Mouse (Mus musculus) G1E (cell line): ENCODE data around the gene Rasal3. TPM values are rescaled to one million over a fixed set of nuclear protein-coding genes. Genes with fewer than 3 reads are reported as not detected.

Source experiments
- ATAC-seq: 2 replicates; pipeline ENCODE4 v1.8.0; 2016; ENCODE audit warnings: mild to moderate bottlenecking; ENCODE audit not compliant: insufficient number of reproducible peaks, poor library complexity, low FRiP score, severe bottlenecking; ENCODE audit errors: extremely low read depth
- DNase-seq: peaks from one replicate; pipeline ENCODE4 v3.0.0; 2012; ENCODE audit warnings: low spot score
- H3K27me3 ChIP-seq: 2 replicates; pipeline ENCODE4 v1.6.1; 2012; ENCODE audit warnings: mild to moderate bottlenecking, low read length, inconsistent platforms; ENCODE audit not compliant: insufficient read depth
- H3K36me3 ChIP-seq: replicated peaks from 2 replicates; pipeline ENCODE3; 2012; ENCODE audit warnings: mild to moderate bottlenecking, inconsistent platforms
- H3K4me1 ChIP-seq: 2 replicates; pipeline ENCODE4 v1.6.1; 2012; ENCODE audit warnings: low read depth, low read length, inconsistent platforms, mixed read lengths; ENCODE audit not compliant: insufficient read depth
- H3K4me3 ChIP-seq: 2 replicates; pipeline ENCODE4 v1.5.1; 2012; ENCODE audit warnings: low read depth, mild to moderate bottlenecking, inconsistent platforms, low read length, moderate library complexity, mixed read lengths
- H3K9me3 ChIP-seq: replicated peaks from 2 replicates; pipeline ENCODE4 v1.6.1; 2012; ENCODE audit warnings: inconsistent platforms
- CTCF ChIP-seq: IDR thresholded peaks from 2 replicates; pipeline ENCODE4 v1.5.1; 2012; ENCODE audit warnings: low read depth, low read length, inconsistent platforms, mixed read lengths
- GATA1 ChIP-seq: IDR thresholded peaks from 2 replicates; pipeline ENCODE4 v1.6.1; 2012; ENCODE audit warnings: borderline replicate concordance, low read length, inconsistent platforms, mixed read lengths
- GATA2 ChIP-seq: IDR thresholded peaks from 2 replicates; pipeline ENCODE4 v1.6.1; 2012; ENCODE audit warnings: low read depth, low read length, inconsistent platforms, borderline replicate concordance
- POLR2AphosphoS5 ChIP-seq: IDR thresholded peaks from 2 replicates; pipeline ENCODE4 v1.6.1; 2012; ENCODE audit warnings: low read depth, low read length, inconsistent platforms; ENCODE audit not compliant: insufficient replicate concordance
- TAL1 ChIP-seq: conservative IDR thresholded peaks from 2 replicates; pipeline ENCODE4 v1.6.1; 2012; ENCODE audit warnings: low read depth, low read length, inconsistent platforms, mixed read lengths
- polyA plus RNA-seq: library from polyadenylated mRNA; stranded (reverse); fragments of >175 nt; gene quantifications from 2 replicates; pipeline ENCODE4 v1.2.3, GENCODE M21; 2012
- total RNA-seq, 2 experiments: library from RNA; stranded (forward) in 1 of 2; stranded (reverse) in 1 of 2; fragments of 200-1000 nt in 1 of 2; fragments of >200 nt in 1 of 2; fragmentation: Nextera tagmentation in 1 of 2; gene quantifications; 2 replicates each; pipeline ENCODE4 v1.2.3; 2014 to 2017

Gene Rasal3
- total and polyA plus RNA-seq, 3 experiments = 0.86 to 6.5 (median 2.9) TPM

GRCm38 (mm10) chr17:32420781-32421180, 17.4 kb upstream of the Rasal3 start:
- ATAC-seq = no peak
- TF ChIP-seq GATA2 (no peak), CTCF (no peak), POLR2AphosphoS5 (no peak), TAL1 (no peak), GATA1 (no peak)

DNA sequence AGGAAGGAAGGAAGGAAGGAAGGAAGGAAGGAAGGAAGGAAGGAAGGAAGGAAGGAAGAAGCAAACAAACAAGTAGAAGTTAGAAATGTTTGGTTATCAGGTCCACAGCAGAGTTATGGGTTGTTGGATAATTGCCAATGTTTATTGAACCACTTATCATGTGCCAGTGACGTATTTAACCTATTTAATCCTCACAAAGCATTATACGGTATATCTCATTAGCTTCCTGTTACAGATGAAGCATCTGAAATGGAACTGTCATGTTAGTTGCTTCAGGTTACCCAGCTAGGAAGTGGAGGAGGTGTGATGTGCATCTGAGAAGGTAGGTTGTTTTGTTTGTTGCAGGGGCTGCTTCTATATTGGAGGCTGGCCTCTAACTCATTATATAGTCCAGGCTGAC, 16.6 kb upstream of the Rasal3 start:
- no peaks in the 10 kb centered on the region for H3K4me1 ChIP-seq
- peaks cover 15% of the 10 kb centered on the region for H3K27me3 ChIP-seq
- no peaks in the 10 kb centered on the region for H3K9me3 ChIP-seq
- H3K4me3 ChIP-seq = no peak overlapping the region
- ATAC-seq = no peak
- no peak for DNase-seq
- TF ChIP-seq GATA1 = no peak
- TF ChIP-seq CTCF = no peak
- no peak for TF ChIP-seq GATA2
- no peak for TF ChIP-seq TAL1
- no peak for TF ChIP-seq POLR2AphosphoS5
- no peaks in the 10 kb centered on the region for H3K36me3 ChIP-seq

More at GRCm38 (mm10) chr17:32420781-32421180, 17.4 kb upstream of the Rasal3 start:
- H3K4me3 ChIP-seq = no peak overlapping the region
- no peaks in the 10 kb centered on the region for H3K36me3 ChIP-seq
- H3K27me3 ChIP-seq = peaks cover 17% of the 10 kb centered on the region
- no peak for DNase-seq
- H3K9me3 ChIP-seq = no peaks in the 10 kb centered on the region
- no peaks in the 10 kb centered on the region for H3K4me1 ChIP-seq

DNA sequence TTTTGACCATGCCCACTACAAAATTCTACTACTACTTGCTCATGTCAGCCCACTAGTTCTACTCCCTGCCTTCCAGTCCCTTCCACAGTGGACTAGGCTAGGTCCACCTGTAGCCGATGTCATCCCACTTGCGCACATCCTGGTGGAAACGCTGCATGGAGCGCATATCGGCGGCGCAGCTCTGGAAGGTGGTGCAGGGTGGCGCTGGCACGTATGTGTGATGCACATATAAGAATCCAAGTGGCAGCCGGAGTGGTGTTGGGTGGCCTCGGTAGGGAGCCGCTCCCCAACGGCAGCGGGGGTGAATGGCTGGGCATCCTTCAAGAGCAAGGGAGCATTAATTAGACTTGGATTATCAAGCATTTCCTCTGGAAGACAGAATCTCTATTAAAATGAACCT, 13.4 kb upstream of the Rasal3 start:
- ATAC-seq = no peak
- H3K27me3 ChIP-seq = peaks cover 14% of the 10 kb centered on the region
- no peaks in the 10 kb centered on the region for H3K9me3 ChIP-seq
- DNase-seq = no peak
- no peaks in the 10 kb centered on the region for H3K36me3 ChIP-seq
- H3K4me1 ChIP-seq = no peaks in the 10 kb centered on the region
- H3K4me3 ChIP-seq = no peak overlapping the region
- TF ChIP-seq GATA1 (no peak), TAL1 (no peak), CTCF (no peak), POLR2AphosphoS5 (no peak), GATA2 (no peak)

DNA sequence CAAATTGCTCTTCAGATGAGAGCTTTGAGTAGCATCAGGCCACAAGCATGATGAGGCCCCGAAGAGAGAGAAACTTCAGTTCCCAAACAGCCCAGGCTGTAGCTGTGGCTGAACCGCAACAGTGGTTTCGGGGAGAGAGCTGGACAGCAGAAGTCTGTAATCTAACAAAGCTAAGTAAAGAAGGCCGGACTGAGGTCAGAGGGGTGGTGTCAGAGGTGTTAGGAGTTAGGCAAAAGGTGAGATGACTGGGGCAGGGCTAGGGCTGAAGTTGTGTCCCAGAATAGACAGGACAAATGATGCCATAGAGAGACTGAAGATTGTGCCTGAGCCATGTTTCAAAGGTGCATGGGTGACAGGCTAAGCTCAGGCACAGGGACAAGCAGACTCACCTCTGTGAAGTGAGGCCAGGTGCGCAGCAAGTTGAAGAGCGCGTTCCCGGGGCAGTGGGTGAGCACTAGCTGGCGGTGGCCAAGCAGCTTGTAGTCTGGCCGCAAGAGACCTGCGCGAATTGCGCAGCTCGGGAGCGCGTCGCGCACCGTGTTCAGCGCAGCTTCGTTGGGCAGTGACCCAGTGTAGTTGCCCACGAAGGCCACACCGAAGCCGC, 12.1 kb upstream of the Rasal3 start:
- Histone ChIP-seq H3K27me3 (peaks cover 11% of the 10 kb centered on the region), H3K36me3 (no peaks in the 10 kb centered on the region), H3K4me3 (no peak overlapping the region), H3K9me3 (no peaks in the 10 kb centered on the region), H3K4me1 (no peaks in the 10 kb centered on the region)
- TF ChIP-seq GATA2 = no peak
- TF ChIP-seq TAL1 = no peak
- no peak for TF ChIP-seq POLR2AphosphoS5
- no peak for TF ChIP-seq CTCF
- TF ChIP-seq GATA1 = no peak
- ATAC-seq = no peak
- DNase-seq = no peak

- H3K4me3 ChIP-seq = no peak overlapping the region
- no peaks in the 10 kb centered on the region for H3K4me1 ChIP-seq
- TF ChIP-seq TAL1 (no peak), POLR2AphosphoS5 (no peak), CTCF (no peak), GATA2 (no peak), GATA1 (no peak)
- ATAC-seq = no peak
- H3K27me3 ChIP-seq = peaks cover 10% of the 10 kb centered on the region
- no peaks in the 10 kb centered on the region for H3K36me3 ChIP-seq
- no peaks in the 10 kb centered on the region for H3K9me3 ChIP-seq
- no peak for DNase-seq
These were observed 8.5 kb upstream of the Rasal3 start for GRCm38 (mm10) chr17:32411898-32412297.

DNA sequence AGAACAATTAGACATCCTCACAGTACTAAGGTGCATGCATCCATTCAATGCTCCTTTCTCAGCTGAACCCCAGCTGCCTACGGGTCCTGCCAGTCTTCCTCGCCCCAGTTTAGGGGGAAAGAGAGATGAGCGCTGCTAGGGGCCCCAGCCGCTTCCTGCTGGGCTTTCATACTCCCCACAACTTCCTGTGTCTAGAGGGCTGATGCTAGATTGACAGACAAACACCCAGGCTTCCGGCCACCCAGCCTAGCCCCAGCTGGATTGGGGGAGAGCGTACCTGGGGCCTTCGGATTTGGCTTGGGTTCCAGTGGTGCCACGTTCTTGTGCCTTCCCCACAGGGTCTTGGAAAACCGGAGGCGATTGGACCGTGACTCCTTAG, 615 bp downstream of the Rasal3 start:
- Histone ChIP-seq H3K4me1 (no peaks in the 10 kb centered on the region), H3K27me3 (peaks cover 16% of the 10 kb centered on the region), H3K9me3 (no peaks in the 10 kb centered on the region), H3K4me3 (no peak overlapping the region), H3K36me3 (no peaks in the 10 kb centered on the region)
- ATAC-seq (peak; percentile 63), DNase-seq (no peak)
- no peak for TF ChIP-seq GATA1
- no peak for TF ChIP-seq TAL1
- no peak for TF ChIP-seq POLR2AphosphoS5

DNA sequence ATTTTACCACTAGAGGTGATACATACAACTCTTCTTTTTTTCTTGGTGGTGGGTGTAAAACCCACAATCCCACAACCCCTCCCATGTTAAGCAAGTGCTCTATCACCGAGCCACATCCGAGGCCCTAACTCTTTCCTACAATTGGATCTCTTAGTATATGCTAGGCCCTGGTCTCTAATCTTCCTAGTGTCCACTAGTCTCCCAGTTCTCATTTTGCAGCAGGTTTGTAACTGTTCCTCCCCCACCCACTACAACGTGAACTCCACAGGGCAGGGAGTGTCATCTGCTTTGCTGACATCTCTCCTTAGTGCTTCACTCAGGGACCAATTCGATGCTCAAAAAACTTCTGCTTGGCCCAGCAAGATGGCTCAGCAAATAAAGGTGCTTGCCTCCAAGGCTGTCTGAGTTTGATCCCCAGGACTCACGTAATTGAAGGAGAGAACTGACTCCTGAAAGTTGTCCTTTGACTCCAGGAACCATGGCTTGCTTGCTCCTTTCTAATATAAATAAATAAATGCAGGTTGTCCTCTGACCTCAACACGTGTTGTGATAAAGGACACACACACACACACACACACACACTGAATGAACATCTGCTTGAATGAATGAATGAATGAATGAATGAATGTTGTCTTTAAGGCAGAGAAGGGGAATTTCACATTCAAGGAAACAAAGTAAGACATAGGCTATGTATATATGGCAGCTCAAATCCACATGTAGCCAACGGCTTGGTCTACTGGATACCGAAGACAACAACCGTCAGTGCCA, 1.2 kb downstream of the Rasal3 start:
- no peaks in the 10 kb centered on the region for H3K9me3 ChIP-seq
- ATAC-seq = no peak
- TF ChIP-seq TAL1 = no peak
- H3K4me1 ChIP-seq = no peaks in the 10 kb centered on the region
- H3K36me3 ChIP-seq = no peaks in the 10 kb centered on the region
- no peak overlapping the region for H3K4me3 ChIP-seq
- peaks cover 19% of the 10 kb centered on the region for H3K27me3 ChIP-seq
- DNase-seq = no peak
